Mouse (Mus musculus): ENCODE results near the gene Fgd2. TPM values are rescaled to one million over a fixed set of nuclear protein-coding genes. Genes with fewer than 3 reads are reported as not detected.

Fgd2 gene
- polyA plus RNA-seq, 1 experiment: 268 TPM

GRCm38 (mm10) chr17:29336266-29336990 is 24.3 kb upstream of the Fgd2 start:
- no peak for DNase-seq (ENCODE audit: low read depth in 1 of 2, low spot score in 2 of 2)
- Histone ChIP-seq H3K36me3 (ENCODE audit: control insufficient read depth, insufficient read depth, low read length) (peaks cover 53% of the 10 kb centered on the region), H3K4me3 (ENCODE audit: extremely low read depth, insufficient read depth, insufficient read length) (no peak overlapping the region), H3K27ac (ENCODE audit: insufficient read depth, low read length) (no peak overlapping the region), H3K27me3 (ENCODE audit: control insufficient read depth, insufficient read depth, low read length) (no peaks in the 10 kb centered on the region), H3K4me1 (ENCODE audit: control insufficient read depth, insufficient read depth, insufficient read length) (peaks cover 11% of the 10 kb centered on the region; the same call in 1 of the 2 replicates)
- TF ChIP-seq CTCF (IDR thresholded peaks at IDR 0.05; ENCODE audit: extremely low read depth, insufficient read depth, insufficient read length, insufficient replicate concordance): no peak
- no peak for TF ChIP-seq POLR2A (IDR thresholded peaks at IDR 0.05; ENCODE audit: low read depth, low read length)
- 93% methylated on average over 19 of the region's 19 CpGs for WGBS

GRCm38 (mm10) chr17:29337979-29338823 is 22.5 kb upstream of the Fgd2 start:
- no peak for TF ChIP-seq CTCF (IDR thresholded peaks at IDR 0.05; ENCODE audit: extremely low read depth, insufficient read depth, insufficient read length, insufficient replicate concordance)
- no peak for TF ChIP-seq POLR2A (IDR thresholded peaks at IDR 0.05; ENCODE audit: low read depth, low read length)
- no peaks in the 10 kb centered on the region for H3K27me3 ChIP-seq (ENCODE audit: control insufficient read depth, insufficient read depth, low read length)
- DNase-seq (ENCODE audit: low read depth in 1 of 2, low spot score in 2 of 2): no peak
- peaks cover 39% of the 10 kb centered on the region for H3K36me3 ChIP-seq (ENCODE audit: control insufficient read depth, insufficient read depth, low read length)
- WGBS: 67% methylated on average over 9 of the region's 9 CpGs
- H3K4me1 ChIP-seq (ENCODE audit: control insufficient read depth, insufficient read depth, insufficient read length): peaks cover 18% of the 10 kb centered on the region; the same call in 1 of the 2 replicates
- H3K27ac ChIP-seq (ENCODE audit: insufficient read depth, low read length): no peak overlapping the region
- no peak overlapping the region for H3K4me3 ChIP-seq (ENCODE audit: extremely low read depth, insufficient read depth, insufficient read length)

GRCm38 (mm10) chr17:29339170-29339768 is 21.4 kb upstream of the Fgd2 start:
- Histone ChIP-seq H3K36me3 (ENCODE audit: control insufficient read depth, insufficient read depth, low read length) (peaks cover 31% of the 10 kb centered on the region), H3K4me1 (ENCODE audit: control insufficient read depth, insufficient read depth, insufficient read length) (peaks cover 18% of the 10 kb centered on the region; the same call in 1 of the 2 replicates), H3K27me3 (ENCODE audit: control insufficient read depth, insufficient read depth, low read length) (no peaks in the 10 kb centered on the region), H3K27ac (ENCODE audit: insufficient read depth, low read length) (no peak overlapping the region), H3K4me3 (ENCODE audit: extremely low read depth, insufficient read depth, insufficient read length) (no peak overlapping the region)
- WGBS: 60% methylated on average over 11 of the region's 11 CpGs
- TF ChIP-seq CTCF (IDR thresholded peaks at IDR 0.05; ENCODE audit: extremely low read depth, insufficient read depth, insufficient read length, insufficient replicate concordance) (no peak), POLR2A (IDR thresholded peaks at IDR 0.05; ENCODE audit: low read depth, low read length) (no peak)
- no peak for DNase-seq (ENCODE audit: low read depth in 1 of 2, low spot score in 2 of 2)

GRCm38 (mm10) chr17:29340406-29341261 is 20.1 kb upstream of the Fgd2 start:
- Histone ChIP-seq H3K27ac (ENCODE audit: insufficient read depth, low read length) (no peak overlapping the region), H3K4me1 (ENCODE audit: control insufficient read depth, insufficient read depth, insufficient read length) (peaks cover 18% of the 10 kb centered on the region; the same call in 1 of the 2 replicates), H3K27me3 (ENCODE audit: control insufficient read depth, insufficient read depth, low read length) (no peaks in the 10 kb centered on the region), H3K4me3 (ENCODE audit: extremely low read depth, insufficient read depth, insufficient read length) (no peak overlapping the region), H3K36me3 (ENCODE audit: control insufficient read depth, insufficient read depth, low read length) (peaks cover 22% of the 10 kb centered on the region)
- no peak for DNase-seq (ENCODE audit: low read depth in 1 of 2, low spot score in 2 of 2)
- WGBS: 72% methylated on average over 18 of the region's 18 CpGs
- TF ChIP-seq POLR2A (IDR thresholded peaks at IDR 0.05; ENCODE audit: low read depth, low read length) (no peak), CTCF (IDR thresholded peaks at IDR 0.05; ENCODE audit: extremely low read depth, insufficient read depth, insufficient read length, insufficient replicate concordance) (no peak)

- no peak overlapping the region; the same call in 1 of the 2 replicates for H3K27ac ChIP-seq (ENCODE audit: insufficient read depth, low read length)
- H3K27me3 ChIP-seq (ENCODE audit: control insufficient read depth, insufficient read depth, low read length): no peaks in the 10 kb centered on the region
- DNase-seq (ENCODE audit: low read depth in 1 of 2, low spot score in 2 of 2): peak in 1 of 2 experiments; percentile 55
- no peak overlapping the region for H3K4me3 ChIP-seq (ENCODE audit: extremely low read depth, insufficient read depth, insufficient read length)
- peaks cover 23% of the 10 kb centered on the region; the same call in 1 of the 2 replicates for H3K4me1 ChIP-seq (ENCODE audit: control insufficient read depth, insufficient read depth, insufficient read length)
- no peak for TF ChIP-seq POLR2A (IDR thresholded peaks at IDR 0.05; ENCODE audit: low read depth, low read length)
- no peak for TF ChIP-seq CTCF (IDR thresholded peaks at IDR 0.05; ENCODE audit: extremely low read depth, insufficient read depth, insufficient read length, insufficient replicate concordance)
- WGBS: 45% methylated on average over 9 of the region's 9 CpGs
- H3K36me3 ChIP-seq (ENCODE audit: control insufficient read depth, insufficient read depth, low read length): peaks cover 15% of the 10 kb centered on the region
Measured at GRCm38 (mm10) chr17:29341591-29342003, 19.1 kb upstream of the Fgd2 start.
